Mouse (Mus musculus): ENCODE measurements around the gene Ddb2. TPM values are rescaled to one million over a fixed set of nuclear protein-coding genes. Genes with fewer than 3 reads are reported as not detected.

Ddb2 gene
- polyA plus RNA-seq, 1 experiment from 2014 or later, result 17.5 TPM

DNA sequence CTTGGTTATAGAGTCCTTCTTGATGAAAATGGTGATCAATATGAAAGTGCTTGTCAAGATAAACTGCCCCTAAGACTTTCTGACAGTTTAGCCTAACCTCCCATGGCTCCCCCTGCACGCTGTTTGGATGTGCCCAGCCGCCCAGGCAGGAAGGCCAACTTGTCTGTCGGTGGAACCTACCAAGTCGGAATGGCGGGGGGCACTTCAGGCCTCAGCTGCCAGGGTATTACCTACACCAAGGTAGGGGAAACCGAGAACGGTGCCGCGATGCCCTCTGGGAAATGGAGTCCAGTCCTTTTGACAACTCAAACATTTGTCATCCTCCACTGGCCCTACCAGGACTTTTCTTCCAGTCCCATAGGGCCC is 53.7 kb downstream of the Ddb2 start:
- Histone ChIP-seq H3K27ac (peak overlapping the region; percentile 83), H3K4me2 (replicated peaks) (peak overlapping the region; percentile 82), H3K4me1 (peaks cover 10% of the 10 kb centered on the region), H3K4me3 (peak overlapping the region; percentile 84), H3K36me3 (no peaks in the 10 kb centered on the region), H3K27me3 (no peaks in the 10 kb centered on the region; the same call in 1 of the 2 replicates), H3K9me3 (no peaks in the 10 kb centered on the region), H3K9ac (peak overlapping the region; percentile 63)
- WGBS, result 0% methylated on average over 9 of the region's 9 CpGs
- peak; percentile 92 for ATAC-seq (ENCODE audit: insufficient number of reproducible peaks, insufficient read depth, low FRiP score, low TSS enrichment)

- Histone ChIP-seq H3K9me3 (no peaks in the 10 kb centered on the region), H3K36me3 (0 out of 2 replicates have a peak, but pooled peaks cover 4% of the 10 kb centered on the region), H3K27me3 (no peaks in the 10 kb centered on the region; the same call in 1 of the 2 replicates), H3K9ac (peak overlapping the region; percentile 63), H3K27ac (peak overlapping the region; percentile 83), H3K4me2 (replicated peaks) (peak overlapping the region; percentile 82), H3K4me1 (peaks cover 10% of the 10 kb centered on the region), H3K4me3 (peak overlapping the region; percentile 84)
- under 1% methylated on average over 76 of the region's 81 CpGs for WGBS
- ATAC-seq (ENCODE audit: insufficient number of reproducible peaks, insufficient read depth, low FRiP score, low TSS enrichment), result peak; percentile 94
These were observed 54.2 kb downstream of the Ddb2 start for GRCm38 (mm10) chr2:91182405-91183147.

DNA sequence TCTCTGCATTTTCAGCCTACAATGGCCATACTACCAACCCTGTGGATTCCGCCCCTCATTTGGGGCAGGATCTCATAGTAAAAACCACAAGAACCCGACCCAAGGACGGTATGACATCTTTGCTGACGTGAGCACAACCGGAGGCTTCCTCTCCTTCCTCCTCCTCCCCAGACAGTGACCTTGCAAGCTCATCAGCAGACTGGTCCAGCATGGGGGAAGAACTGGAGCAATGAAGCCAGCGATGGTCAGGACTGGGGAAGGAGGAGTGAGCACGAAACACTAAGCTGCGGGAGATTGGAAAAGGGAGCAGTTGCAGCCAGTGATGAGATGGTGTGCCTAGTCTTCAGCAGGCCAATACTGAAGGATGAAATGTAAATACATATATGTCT is 54.8 kb downstream of the Ddb2 start:
- ATAC-seq (ENCODE audit: insufficient number of reproducible peaks, insufficient read depth, low FRiP score, low TSS enrichment), result no peak
- Histone ChIP-seq H3K4me3 (peak overlapping the region; percentile 84), H3K4me1 (peaks cover 10% of the 10 kb centered on the region), H3K9me3 (no peaks in the 10 kb centered on the region), H3K9ac (peak overlapping the region; percentile 63), H3K27ac (no peak overlapping the region), H3K36me3 (peaks cover 5% of the 10 kb centered on the region; the same call in 1 of the 2 replicates), H3K4me2 (replicated peaks) (peak overlapping the region; percentile 82), H3K27me3 (no peaks in the 10 kb centered on the region; the same call in 1 of the 2 replicates)
- 12% methylated on average over 8 of the region's 8 CpGs for WGBS

GRCm38 (mm10) chr2:91180706-91181105 is 56.1 kb downstream of the Ddb2 start:
- Histone ChIP-seq H3K36me3 (peaks cover 14% of the 10 kb centered on the region), H3K9me3 (no peaks in the 10 kb centered on the region), H3K9ac (no peak overlapping the region), H3K4me2 (replicated peaks) (no peak overlapping the region), H3K27me3 (no peaks in the 10 kb centered on the region; the same call in 1 of the 2 replicates), H3K4me3 (no peak overlapping the region), H3K27ac (no peak overlapping the region), H3K4me1 (peaks cover 10% of the 10 kb centered on the region)
- no peak for ATAC-seq (ENCODE audit: insufficient number of reproducible peaks, insufficient read depth, low FRiP score, low TSS enrichment)
- WGBS, result 66% methylated on average over 5 of the region's 5 CpGs

- Histone ChIP-seq H3K9ac (no peak overlapping the region), H3K27me3 (no peaks in the 10 kb centered on the region; the same call in 1 of the 2 replicates), H3K9me3 (no peaks in the 10 kb centered on the region), H3K4me1 (peaks cover 10% of the 10 kb centered on the region), H3K4me2 (replicated peaks) (no peak overlapping the region), H3K27ac (no peak overlapping the region), H3K4me3 (no peak overlapping the region), H3K36me3 (peaks cover 14% of the 10 kb centered on the region)
- WGBS, result 33% methylated on average over 4 of the region's 4 CpGs
- ATAC-seq (ENCODE audit: insufficient number of reproducible peaks, insufficient read depth, low FRiP score, low TSS enrichment), result no peak
These were observed 57.0 kb downstream of the Ddb2 start for GRCm38 (mm10) chr2:91179825-91180224.

GRCm38 (mm10) chr2:91176234-91176633 is 60.5 kb downstream of the Ddb2 start:
- Histone ChIP-seq H3K9ac (no peak overlapping the region), H3K36me3 (peaks cover 21% of the 10 kb centered on the region), H3K9me3 (no peaks in the 10 kb centered on the region), H3K27me3 (no peaks in the 10 kb centered on the region), H3K27ac (no peak overlapping the region), H3K4me3 (no peak overlapping the region), H3K4me2 (replicated peaks) (no peak overlapping the region), H3K4me1 (no peaks in the 10 kb centered on the region)
- ATAC-seq (ENCODE audit: insufficient number of reproducible peaks, insufficient read depth, low FRiP score, low TSS enrichment), result no peak
- 76% methylated on average over 6 of the region's 6 CpGs for WGBS

DNA sequence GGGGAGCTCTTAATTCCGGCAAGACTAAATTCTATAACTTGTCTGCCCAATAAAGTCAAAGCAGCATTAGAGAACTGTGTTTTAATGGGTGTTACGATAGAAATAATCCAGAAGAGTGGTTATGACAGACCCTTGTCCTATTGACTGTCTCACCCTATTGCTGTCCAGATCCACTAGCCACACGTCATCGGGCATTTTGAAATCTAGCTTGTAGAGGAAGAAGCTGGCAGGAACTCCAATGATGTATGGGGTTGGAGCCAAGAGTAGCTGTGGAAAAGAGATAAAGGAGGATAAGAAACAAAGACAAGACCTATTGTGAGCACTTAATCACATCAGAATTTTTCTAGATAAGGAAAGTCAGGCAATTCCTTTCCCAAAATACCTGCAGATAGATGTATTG is 61.3 kb downstream of the Ddb2 start:
- 94% methylated on average over 4 of the region's 4 CpGs for WGBS
- H3K4me3 ChIP-seq, result no peak overlapping the region

GRCm38 (mm10) chr2:91169587-91170322 is 67.0 kb downstream of the Ddb2 start:
- WGBS, result 86% methylated on average over 25 of the region's 25 CpGs
- Histone ChIP-seq H3K9ac (no peak overlapping the region), H3K4me3 (no peak overlapping the region), H3K27me3 (no peaks in the 10 kb centered on the region), H3K9me3 (no peaks in the 10 kb centered on the region), H3K4me2 (replicated peaks) (no peak overlapping the region), H3K27ac (no peak overlapping the region), H3K4me1 (no peaks in the 10 kb centered on the region), H3K36me3 (peaks cover 29% of the 10 kb centered on the region)
- no peak for ATAC-seq (ENCODE audit: insufficient number of reproducible peaks, insufficient read depth, low FRiP score, low TSS enrichment)

More for the DNA sequence above, 61.3 kb downstream of the Ddb2 start:
- no peak for ATAC-seq (ENCODE audit: insufficient number of reproducible peaks, insufficient read depth, low FRiP score, low TSS enrichment)
- Histone ChIP-seq H3K9ac (no peak overlapping the region), H3K36me3 (peaks cover 22% of the 10 kb centered on the region), H3K4me1 (no peaks in the 10 kb centered on the region), H3K27ac (no peak overlapping the region), H3K27me3 (no peaks in the 10 kb centered on the region), H3K9me3 (no peaks in the 10 kb centered on the region), H3K4me2 (replicated peaks) (no peak overlapping the region)

- peaks cover 31% of the 10 kb centered on the region for H3K36me3 ChIP-seq
- no peak overlapping the region for H3K9ac ChIP-seq
- H3K27me3 ChIP-seq, result no peaks in the 10 kb centered on the region
- H3K4me1 ChIP-seq, result no peaks in the 10 kb centered on the region
- ATAC-seq (ENCODE audit: insufficient number of reproducible peaks, insufficient read depth, low FRiP score, low TSS enrichment), result no peak
- H3K27ac ChIP-seq, result no peak overlapping the region
- WGBS, result 65% methylated on average over 4 of the region's 4 CpGs
- no peak overlapping the region for H3K4me3 ChIP-seq
- H3K4me2 ChIP-seq (replicated peaks), result no peak overlapping the region
- H3K9me3 ChIP-seq, result no peaks in the 10 kb centered on the region
These were observed 69.2 kb downstream of the Ddb2 start for GRCm38 (mm10) chr2:91167629-91168028.

- no peak for ATAC-seq (ENCODE audit: insufficient number of reproducible peaks, insufficient read depth, low FRiP score, low TSS enrichment)
- H3K9me3 ChIP-seq, result no peaks in the 10 kb centered on the region
- no peak overlapping the region for H3K27ac ChIP-seq
- no peak overlapping the region for H3K4me3 ChIP-seq
- 92% methylated on average over 6 of the region's 6 CpGs for WGBS
- no peak overlapping the region for H3K9ac ChIP-seq
- no peak overlapping the region for H3K4me2 ChIP-seq (replicated peaks)
- H3K36me3 ChIP-seq, result peaks cover 33% of the 10 kb centered on the region
- no peaks in the 10 kb centered on the region for H3K4me1 ChIP-seq
- H3K27me3 ChIP-seq, result no peaks in the 10 kb centered on the region
These were observed 71.8 kb downstream of the Ddb2 start for GRCm38 (mm10) chr2:91164991-91165390.

DNA sequence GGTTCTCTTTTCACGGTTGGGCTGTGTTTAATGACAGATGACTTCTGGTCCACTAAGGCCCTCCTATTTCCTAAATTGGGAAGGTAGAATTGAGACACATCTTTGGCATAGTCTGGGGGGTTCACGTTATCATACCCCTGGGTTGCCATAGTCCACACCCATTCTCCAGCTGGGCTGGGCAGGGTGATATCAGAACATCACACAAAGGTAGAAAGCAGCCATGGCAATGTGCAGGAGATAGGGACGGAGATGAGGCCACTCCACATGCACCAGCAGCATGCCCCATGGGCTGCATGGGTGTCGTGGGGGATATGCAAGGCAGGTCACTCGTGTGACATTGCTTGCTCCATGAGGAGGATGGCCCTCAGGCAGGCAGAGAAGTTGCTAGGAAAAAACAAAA is 73.2 kb downstream of the Ddb2 start:
- no peak overlapping the region for H3K27ac ChIP-seq

DNA sequence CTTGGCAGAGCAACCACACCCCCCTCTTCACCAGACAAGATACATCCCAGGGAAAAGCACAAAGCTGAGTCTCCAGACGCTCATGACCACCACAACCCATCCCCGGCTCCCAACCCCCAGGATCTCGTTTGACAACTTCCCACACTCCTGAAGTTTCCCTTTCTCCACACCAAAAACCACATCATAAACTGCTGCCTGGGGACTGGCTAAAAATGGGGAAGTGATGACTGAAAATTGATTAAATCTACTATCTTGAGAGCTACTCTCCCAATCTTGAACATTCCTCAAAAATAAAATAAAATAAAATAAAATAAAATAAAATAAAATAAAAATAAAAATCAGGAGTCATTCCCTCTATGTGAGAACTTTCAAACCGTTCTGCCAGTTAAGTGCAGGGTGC is 73.8 kb downstream of the Ddb2 start:
- ATAC-seq (ENCODE audit: insufficient number of reproducible peaks, insufficient read depth, low FRiP score, low TSS enrichment), result no peak
- H3K9ac ChIP-seq, result no peak overlapping the region
- H3K4me3 ChIP-seq, result no peak overlapping the region
- WGBS, result 83% methylated on average over 4 of the region's 4 CpGs
- H3K9me3 ChIP-seq, result no peaks in the 10 kb centered on the region
- H3K27ac ChIP-seq, result no peak overlapping the region
- H3K36me3 ChIP-seq, result peaks cover 26% of the 10 kb centered on the region
- H3K4me1 ChIP-seq, result no peaks in the 10 kb centered on the region
- H3K4me2 ChIP-seq (replicated peaks), result no peak overlapping the region
- no peaks in the 10 kb centered on the region for H3K27me3 ChIP-seq

More for the DNA sequence above, 73.2 kb downstream of the Ddb2 start:
- Histone ChIP-seq H3K36me3 (peaks cover 22% of the 10 kb centered on the region), H3K4me1 (no peaks in the 10 kb centered on the region), H3K9ac (no peak overlapping the region), H3K9me3 (no peaks in the 10 kb centered on the region), H3K4me2 (replicated peaks) (no peak overlapping the region), H3K4me3 (no peak overlapping the region), H3K27me3 (no peaks in the 10 kb centered on the region)
- no peak for ATAC-seq (ENCODE audit: insufficient number of reproducible peaks, insufficient read depth, low FRiP score, low TSS enrichment)
- 90% methylated on average over 5 of the region's 5 CpGs for WGBS

All from embryonic facial prominence, embryonic 12.5 days (tissue).